Mouse (Mus musculus) spleen, adult 2 months (tissue): ENCODE data around the gene Peli2. TPM values are rescaled to one million over a fixed set of nuclear protein-coding genes. Genes with fewer than 3 reads are reported as not detected.

ENCODE experiments used
- DNase-seq, 2 experiments: peaks; one replicate each; pipeline versions ENCODE4 v3.0.0 to v3.0.0-alpha.2; 2012 to 2021; ENCODE audit warnings: low spot score in 2 of 2, low read depth in 1 of 2
- H3K27ac ChIP-seq: fragments of 200-500 bp; 2 replicates; pipeline ENCODE4 v1.5.1; 2012; ENCODE audit warnings: low read length, inconsistent platforms; ENCODE audit not compliant: insufficient read depth
- H3K27me3 ChIP-seq: fragments of 200-500 bp; 2 replicates; pipeline ENCODE4 v1.6.1; 2012; ENCODE audit warnings: mild to moderate bottlenecking, moderate library complexity, low read length, inconsistent platforms; ENCODE audit not compliant: control insufficient read depth, insufficient read depth
- H3K36me3 ChIP-seq: fragments of 200-500 bp; 2 replicates; pipeline ENCODE4 v1.6.1; 2012; ENCODE audit warnings: mild to moderate bottlenecking, low read length, inconsistent platforms; ENCODE audit not compliant: control insufficient read depth, insufficient read depth
- H3K4me1 ChIP-seq: fragments of 200-500 bp; 2 replicates; pipeline ENCODE4 v1.6.1; 2011; ENCODE audit warnings: inconsistent platforms; ENCODE audit not compliant: control insufficient read depth, insufficient read depth, insufficient read length
- H3K4me3 ChIP-seq: fragments of 200-500 bp; 2 replicates; pipeline ENCODE4 v1.5.1; 2011; ENCODE audit warnings: mild to moderate bottlenecking, inconsistent platforms; ENCODE audit not compliant: insufficient read depth, insufficient read length; ENCODE audit errors: extremely low read depth
- CTCF ChIP-seq: fragments of 200-500 bp; IDR thresholded peaks from 2 replicates; pipeline ENCODE4 v1.5.1; 2011; ENCODE audit warnings: mild to moderate bottlenecking, inconsistent platforms; ENCODE audit not compliant: insufficient read depth, insufficient read length, insufficient replicate concordance; ENCODE audit errors: extremely low read depth
- POLR2A ChIP-seq: fragments of 200-500 bp; IDR thresholded peaks from 2 replicates; pipeline ENCODE4 v1.6.1; 2011; ENCODE audit warnings: low read depth, low read length, inconsistent platforms
- whole genome bisulfite sequencing: fragments of 180-500 bp; shearing (Covaris S2); methylation state at CpG from one replicate; pipeline ENCODE4 v1.1.7; 2018; 5-methylcytosine and 5-hydroxymethylcytosine counted together
- polyA plus RNA-seq: library from polyadenylated mRNA; depleted of rRNA; stranded (reverse); fragments of >200 nt; gene quantifications from 2 replicates; pipeline ENCODE4 v1.2.3, GENCODE M21; 2012

Gene Peli2
- polyA plus RNA-seq, 1 experiment, result 3.1 TPM

DNA sequence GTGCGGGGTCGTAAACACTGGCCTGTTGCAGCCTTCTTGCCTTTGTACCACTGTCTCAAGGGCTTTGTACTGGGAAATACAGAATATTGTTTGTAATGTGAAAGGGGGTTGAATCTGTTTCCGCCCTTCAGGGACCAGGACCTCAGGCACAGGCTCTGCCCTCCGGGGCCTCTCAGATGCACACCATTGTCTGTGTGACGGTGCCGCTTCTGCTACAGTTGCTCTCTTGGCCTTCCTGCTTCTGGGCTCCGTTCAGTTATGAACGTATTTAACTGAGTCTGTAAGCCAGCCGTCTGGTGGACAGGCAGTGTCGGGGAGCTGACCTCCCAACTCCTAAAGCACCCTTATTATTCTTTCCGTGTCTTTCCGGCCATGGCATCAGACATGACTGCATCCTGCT lies 50.6 kb downstream of the Peli2 start:
- TF ChIP-seq CTCF (no peak), POLR2A (no peak)
- no peak overlapping the region for H3K4me3 ChIP-seq
- H3K36me3 ChIP-seq, result no peaks in the 10 kb centered on the region
- H3K27me3 ChIP-seq, result no peaks in the 10 kb centered on the region
- H3K4me1 ChIP-seq, result no peaks in the 10 kb centered on the region
- DNase-seq, result no peak
- H3K27ac ChIP-seq, result no peak overlapping the region
- WGBS, result 93% methylated on average over 12 of the region's 12 CpGs

DNA sequence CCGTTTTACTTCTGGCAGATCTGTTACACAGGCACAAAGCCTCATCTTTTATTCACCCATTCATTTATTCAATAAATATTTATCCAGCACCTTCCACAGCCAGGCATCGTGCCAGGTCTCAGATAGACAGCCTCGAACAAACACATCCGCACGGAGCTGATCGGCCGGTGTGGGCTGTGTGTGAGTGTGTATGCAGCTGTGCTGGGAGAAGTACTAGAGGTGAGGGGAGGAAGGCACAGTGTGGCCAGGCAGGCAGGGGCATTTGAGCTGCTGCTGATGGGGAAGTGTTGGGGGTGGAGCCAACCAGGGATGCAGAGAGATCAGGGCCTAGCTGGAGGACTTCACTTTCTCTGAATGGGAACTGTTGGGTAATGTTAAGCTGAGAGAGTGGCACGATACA lies 51.4 kb downstream of the Peli2 start:
- 53% methylated on average over 8 of the region's 8 CpGs for WGBS
- Histone ChIP-seq H3K4me3 (no peak overlapping the region), H3K36me3 (no peaks in the 10 kb centered on the region), H3K4me1 (no peaks in the 10 kb centered on the region), H3K27ac (no peak overlapping the region), H3K27me3 (no peaks in the 10 kb centered on the region)
- no peak for DNase-seq
- TF ChIP-seq CTCF (no peak), POLR2A (no peak)

DNA sequence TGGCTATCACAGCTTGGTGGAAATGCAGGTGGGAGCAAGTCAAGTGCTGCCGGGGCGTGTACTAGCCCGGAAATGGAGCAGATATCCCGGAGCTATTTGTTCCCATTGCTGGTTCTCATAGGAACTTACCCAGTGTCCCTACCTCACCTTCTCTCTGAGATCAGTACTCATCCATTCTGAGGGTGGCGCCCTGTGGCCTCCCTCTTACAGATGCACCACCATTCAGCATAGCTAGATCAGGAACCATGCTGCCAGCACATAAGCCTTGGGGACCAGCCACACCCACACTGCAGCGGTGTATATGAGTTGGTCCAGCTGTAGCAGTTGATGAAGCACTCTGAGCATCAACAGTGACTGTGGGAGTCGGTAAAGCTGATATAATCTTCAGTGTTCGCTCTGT lies 52.3 kb downstream of the Peli2 start:
- 91% methylated on average over 8 of the region's 8 CpGs for WGBS
- no peaks in the 10 kb centered on the region for H3K27me3 ChIP-seq
- no peaks in the 10 kb centered on the region for H3K4me1 ChIP-seq
- no peak overlapping the region for H3K4me3 ChIP-seq
- no peak overlapping the region for H3K27ac ChIP-seq
- DNase-seq, result no peak
- TF ChIP-seq CTCF, result no peak
- TF ChIP-seq POLR2A, result no peak
- H3K36me3 ChIP-seq, result no peaks in the 10 kb centered on the region

DNA sequence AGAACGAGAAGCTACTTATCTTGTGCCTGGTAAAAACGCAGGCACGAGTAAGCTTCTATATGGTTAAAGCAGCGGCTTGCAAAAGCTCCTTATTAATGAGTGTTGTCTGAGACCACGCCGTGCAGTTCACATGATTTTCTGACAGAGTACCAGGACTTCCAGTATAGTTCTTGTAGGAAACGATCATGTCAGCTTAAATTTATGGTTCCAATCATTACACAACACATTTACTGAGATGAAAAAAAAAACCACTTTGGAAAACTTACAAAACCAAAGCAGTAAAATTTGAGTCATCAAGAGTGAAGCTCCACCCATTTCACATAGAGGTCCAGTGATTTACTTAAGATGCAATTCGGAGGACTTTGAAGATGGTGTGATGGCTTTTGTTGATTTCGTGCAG lies 53.2 kb downstream of the Peli2 start:
- Histone ChIP-seq H3K4me1 (no peaks in the 10 kb centered on the region), H3K27ac (no peak overlapping the region), H3K27me3 (no peaks in the 10 kb centered on the region), H3K36me3 (no peaks in the 10 kb centered on the region), H3K4me3 (no peak overlapping the region)
- TF ChIP-seq CTCF (no peak), POLR2A (no peak)
- DNase-seq, result no peak
- 69% methylated on average over 9 of the region's 9 CpGs for WGBS

DNA sequence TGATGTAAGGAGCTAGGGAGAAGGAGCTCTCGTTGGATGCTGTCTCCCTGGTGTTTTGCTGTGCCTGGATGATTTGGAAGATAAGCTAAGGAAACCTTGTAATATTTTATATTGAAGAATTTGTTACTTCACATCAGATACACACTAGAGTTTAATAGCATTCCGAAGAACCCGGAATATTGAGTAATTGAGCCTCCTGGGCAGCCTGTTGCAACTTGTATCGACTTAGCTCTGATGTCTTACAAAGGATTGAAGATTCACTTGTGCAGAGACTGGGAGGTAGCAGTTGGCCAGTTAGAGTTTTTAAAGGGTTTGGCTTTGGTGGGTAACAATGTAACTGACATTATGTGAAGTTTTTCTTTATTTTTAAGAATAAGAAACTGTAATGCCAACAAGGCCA lies 53.7 kb downstream of the Peli2 start:
- 93% methylated on average over 4 of the region's 4 CpGs for WGBS

DNA sequence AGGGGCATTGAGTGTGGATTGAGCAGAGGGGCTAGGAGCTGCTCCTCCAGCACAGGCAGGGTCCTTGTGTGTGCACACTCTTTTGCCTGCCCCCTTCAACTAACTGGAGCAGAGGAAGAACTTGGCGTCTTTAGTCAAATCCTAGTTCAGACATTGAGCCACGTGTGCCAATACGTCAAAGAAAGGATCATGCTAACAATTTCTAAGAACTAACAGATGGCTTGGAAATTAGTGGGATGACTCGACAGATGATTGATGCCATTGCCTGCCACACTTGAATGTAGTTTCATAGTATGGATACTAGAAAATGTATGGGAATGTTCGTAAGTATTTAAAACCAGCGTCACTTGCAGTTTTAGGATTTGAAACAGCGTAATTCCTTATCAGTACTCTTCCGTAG lies 54.5 kb downstream of the Peli2 start:
- Histone ChIP-seq H3K4me1 (no peaks in the 10 kb centered on the region), H3K27ac (no peak overlapping the region), H3K27me3 (no peaks in the 10 kb centered on the region), H3K4me3 (no peak overlapping the region), H3K36me3 (no peaks in the 10 kb centered on the region)
- 96% methylated on average over 8 of the region's 8 CpGs for WGBS
- TF ChIP-seq CTCF (no peak), POLR2A (no peak)
- DNase-seq, result no peak

More for the DNA sequence above, 53.7 kb downstream of the Peli2 start:
- Histone ChIP-seq H3K4me3 (no peak overlapping the region), H3K27ac (no peak overlapping the region), H3K4me1 (no peaks in the 10 kb centered on the region), H3K36me3 (no peaks in the 10 kb centered on the region), H3K27me3 (no peaks in the 10 kb centered on the region)
- DNase-seq, result no peak
- no peak for TF ChIP-seq POLR2A
- TF ChIP-seq CTCF, result no peak

DNA sequence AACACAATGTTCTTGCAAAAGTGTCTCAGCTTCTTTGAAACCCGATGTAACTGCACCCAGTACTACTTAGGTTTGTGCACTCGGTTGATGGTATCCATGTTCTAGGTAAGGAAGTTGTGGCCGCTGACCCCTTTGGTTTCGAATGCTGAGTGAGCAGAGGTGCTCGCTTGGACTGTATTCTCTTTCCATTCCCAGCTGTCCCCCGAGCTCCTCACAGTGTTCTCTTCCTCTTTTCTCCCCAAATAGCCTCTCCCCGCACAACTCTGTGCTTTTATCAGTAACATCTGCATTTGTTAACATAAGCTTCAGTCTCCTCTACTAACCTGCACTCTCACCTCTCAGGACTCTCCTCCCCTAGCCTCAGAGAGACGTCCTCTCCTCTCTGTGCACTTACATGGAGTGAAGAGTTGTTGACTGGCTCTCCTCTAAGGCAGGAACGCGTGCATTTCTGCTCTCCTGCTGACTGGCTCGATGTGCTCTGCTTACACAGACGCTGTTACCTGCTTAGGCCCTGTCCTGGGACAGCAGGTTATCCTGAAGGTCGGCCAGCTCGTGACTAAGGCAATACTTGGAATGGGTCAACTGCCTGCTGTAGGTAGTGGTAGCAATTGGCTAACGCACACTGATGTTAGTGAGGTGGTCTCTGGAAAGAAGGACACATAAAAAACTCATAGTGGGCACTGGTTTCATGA lies 57.8 kb downstream of the Peli2 start:
- WGBS, result 59% methylated on average over 15 of the region's 15 CpGs
- Histone ChIP-seq H3K27ac (no peak overlapping the region), H3K4me3 (no peak overlapping the region), H3K27me3 (no peaks in the 10 kb centered on the region), H3K4me1 (no peaks in the 10 kb centered on the region), H3K36me3 (no peaks in the 10 kb centered on the region)
- no peak for DNase-seq
- TF ChIP-seq POLR2A, result no peak
- no peak for TF ChIP-seq CTCF
